Mouse (Mus musculus) MEL (cell line): ENCODE data around the gene Mitf.

ENCODE experiments used
- CHD2 ChIP-seq: IDR thresholded peaks from 2 replicates; pipeline ENCODE4 v1.6.1; 2011; ENCODE audit warnings: low read length, improper control_type of control experiment
- CTCF ChIP-seq, 3 experiments: IDR thresholded peaks in 2 of 3; conservative IDR thresholded peaks in 1 of 3; 2 replicates each; pipeline ENCODE4 v1.5.1; 2011 to 2012; ENCODE audit warnings: low read length in 3 of 3, low read depth in 2 of 3, mild to moderate bottlenecking in 2 of 3, improper control_type of control experiment in 1 of 3, inconsistent platforms in 1 of 3, mixed read lengths in 1 of 3, moderate library complexity in 1 of 3; ENCODE audit not compliant: control insufficient read depth in 1 of 3, insufficient read depth in 1 of 3, poor library complexity in 1 of 3, severe bottlenecking in 1 of 3
- EP300 ChIP-seq, 2 experiments: IDR thresholded peaks; 2 replicates each; pipeline ENCODE4 v1.6.1; 2011; ENCODE audit warnings: improper control_type of control experiment in 2 of 2, low read length in 2 of 2, low read depth in 1 of 2, mild to moderate bottlenecking in 1 of 2
- JUND ChIP-seq: IDR thresholded peaks from 2 replicates; pipeline ENCODE4 v1.6.1; 2011; ENCODE audit warnings: low read depth, mild to moderate bottlenecking, improper control_type of control experiment, low read length
- MAZ ChIP-seq: IDR thresholded peaks from 2 replicates; pipeline ENCODE4 v1.6.1; 2012; ENCODE audit warnings: low read depth, mild to moderate bottlenecking, inconsistent platforms, low read length, improper control_type of control experiment
- NELFE ChIP-seq: IDR thresholded peaks from 2 replicates; pipeline ENCODE4 v1.6.1; 2011; ENCODE audit warnings: low read depth, low read length, improper control_type of control experiment
- POLR2A ChIP-seq, 2 experiments: IDR thresholded peaks; 2 replicates each; pipeline ENCODE4 v1.6.1; 2011 to 2012; ENCODE audit warnings: low read length in 2 of 2, mild to moderate bottlenecking in 2 of 2, control low read depth in 1 of 2, improper control_type of control experiment in 1 of 2, low read depth in 1 of 2, moderate library complexity in 1 of 2; ENCODE audit not compliant: control insufficient read depth in 1 of 2, insufficient read depth in 1 of 2, poor library complexity in 1 of 2
- UBTF ChIP-seq: IDR thresholded peaks from 2 replicates; pipeline ENCODE4 v1.6.1; 2012; ENCODE audit warnings: low read depth, mild to moderate bottlenecking, inconsistent platforms, low read length, improper control_type of control experiment, moderate library complexity, borderline replicate concordance; ENCODE audit not compliant: insufficient read depth
- ZC3H11A ChIP-seq: IDR thresholded peaks from 2 replicates; pipeline ENCODE4 v1.6.1; 2012; ENCODE audit warnings: low read depth, mild to moderate bottlenecking, inconsistent platforms, low read length, improper control_type of control experiment
- ZKSCAN1 ChIP-seq: IDR thresholded peaks from 2 replicates; pipeline ENCODE4 v1.6.1; 2012; ENCODE audit warnings: low read depth, mild to moderate bottlenecking, inconsistent platforms, low read length, improper control_type of control experiment, moderate library complexity
- ZMIZ1 ChIP-seq: IDR thresholded peaks from 2 replicates; pipeline ENCODE4 v1.6.1; 2012; ENCODE audit warnings: low read depth, mild to moderate bottlenecking, inconsistent platforms, low read length, improper control_type of control experiment, moderate library complexity

DNA sequence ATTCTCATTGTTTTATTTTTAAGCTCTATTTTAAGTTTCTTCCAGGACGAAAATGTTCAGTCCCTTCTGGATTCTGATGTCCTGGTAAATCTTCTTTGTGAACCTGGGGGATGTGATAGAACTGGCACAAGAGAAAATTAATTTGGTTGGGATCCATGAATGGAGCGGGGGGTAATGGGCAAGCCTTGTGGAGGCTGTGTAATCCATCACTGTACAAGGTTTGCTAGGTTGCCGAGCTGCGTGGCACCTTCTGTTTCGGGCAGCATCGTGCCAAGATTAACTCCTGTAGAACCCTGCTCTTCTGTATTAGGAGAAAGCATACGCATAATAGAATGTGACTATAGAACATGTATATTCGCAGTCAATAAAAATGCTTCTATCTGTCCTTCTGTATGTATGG, 76.1 kb downstream of the Mitf start:
- TF ChIP-seq POLR2A (IDR thresholded peaks at IDR 0.05; ENCODE audit: control insufficient read depth in 1 of 2, insufficient read depth in 1 of 2, low read depth in 1 of 2, low read length in 2 of 2, poor library complexity in 1 of 2) (no peak), MAZ (no peak), ZC3H11A (no peak), NELFE (no peak), EP300 (IDR thresholded peaks at IDR 0.05; ENCODE audit: low read depth in 1 of 2, low read length in 2 of 2) (no peak), ZMIZ1 (no peak), CHD2 (no peak), JUND (no peak), CTCF (IDR thresholded peaks at IDR 0.05 in 2 of 3, conservative IDR thresholded peaks at IDR 0.05 in 1 of 3; ENCODE audit: control insufficient read depth in 1 of 3, insufficient read depth in 1 of 3, low read depth in 2 of 3, low read length in 3 of 3, poor library complexity in 1 of 3, severe bottlenecking in 1 of 3) (no peak), ZKSCAN1 (no peak), UBTF (no peak)
